Mouse (Mus musculus) heart, adult 2 months (tissue): ENCODE measurements at regions not wholly inside any gene's neighbourhood (a gene's known extent, or its start where the extent isn't known, plus 50 kb on each side); places are given as distances from the start of the nearest gene placed in this dataset.

ENCODE experiments used
- CTCF ChIP-seq: fragments of 200-600 bp; IDR thresholded peaks from 2 replicates; pipeline ENCODE4 v1.8.1; 2022; ENCODE audit warnings: antibody characterized with exemption, mild to moderate bottlenecking, moderate library complexity
- EP300 ChIP-seq: fragments of 200-500 bp; IDR thresholded peaks from 2 replicates; pipeline ENCODE4 v1.6.1; 2011; ENCODE audit warnings: low read depth, low read length, control low read depth; ENCODE audit not compliant: insufficient read depth
- POLR2A ChIP-seq: fragments of 200-500 bp; IDR thresholded peaks from 2 replicates; pipeline ENCODE4 v1.6.1; 2011; ENCODE audit warnings: mild to moderate bottlenecking, low read depth, low read length, control low read depth; ENCODE audit not compliant: insufficient read depth

DNA sequence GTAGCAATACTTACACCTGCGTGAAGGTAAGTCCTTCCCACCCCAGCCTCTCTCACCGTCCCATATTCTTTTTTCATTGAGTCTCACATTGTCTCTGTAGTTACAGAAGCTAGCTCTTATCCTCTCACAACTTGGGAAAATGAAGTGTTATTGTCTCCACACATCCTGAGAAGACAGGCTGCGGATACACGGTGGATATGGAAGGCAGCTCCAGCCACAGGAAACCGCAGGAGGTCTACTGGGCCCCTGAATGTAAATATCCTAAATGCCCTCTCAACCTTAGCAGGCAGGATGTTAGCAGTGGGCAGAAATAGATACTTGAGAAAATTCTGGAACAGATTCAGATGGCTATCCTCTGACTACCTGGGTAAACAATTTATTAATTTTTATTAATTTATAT, 73.8 kb upstream of the Zfp703 start:
- TF ChIP-seq EP300, result no peak
- TF ChIP-seq POLR2A, result no peak
- TF ChIP-seq CTCF, result no peak
